Mouse (Mus musculus): ENCODE results near the gene Runx2. TPM values are rescaled to one million over a fixed set of nuclear protein-coding genes. Genes with fewer than 3 reads are reported as not detected.

The Runx2 gene
- polyA plus RNA-seq, 1 experiment from 2014 or later: 0.74 TPM

GRCm38 (mm10) chr17:44540699-44541098 lies 273.9 kb downstream of the Runx2 start:
- no peaks in the 10 kb centered on the region for H3K4me1 ChIP-seq
- WGBS (ENCODE audit: insufficient replicate concordance): 32% methylated on average over 5 of the region's 5 CpGs
- no peaks in the 10 kb centered on the region for H3K36me3 ChIP-seq
- H3K4me2 ChIP-seq: no peak overlapping the region
- ATAC-seq: no peak
- H3K27ac ChIP-seq: no peak overlapping the region
- no peak overlapping the region for H3K9ac ChIP-seq
- H3K27me3 ChIP-seq (replicated peaks): no peaks in the 10 kb centered on the region
- H3K9me3 ChIP-seq (replicated peaks): no peaks in the 10 kb centered on the region
- H3K4me3 ChIP-seq: no peak overlapping the region

- Histone ChIP-seq H3K9me3 (replicated peaks) (no peaks in the 10 kb centered on the region), H3K9ac (no peak overlapping the region), H3K4me2 (no peak overlapping the region), H3K27ac (no peak overlapping the region), H3K27me3 (replicated peaks) (no peaks in the 10 kb centered on the region), H3K4me3 (no peak overlapping the region), H3K4me1 (no peaks in the 10 kb centered on the region), H3K36me3 (no peaks in the 10 kb centered on the region)
- WGBS (ENCODE audit: insufficient replicate concordance): 64% methylated on average over 11 of the region's 11 CpGs
- no peak for ATAC-seq
Measured at GRCm38 (mm10) chr17:44538921-44539320, 275.7 kb downstream of the Runx2 start.

GRCm38 (mm10) chr17:44530000-44530399 lies 284.6 kb downstream of the Runx2 start:
- no peak for ATAC-seq

GRCm38 (mm10) chr17:44528617-44529016 lies 286.0 kb downstream of the Runx2 start:
- no peaks in the 10 kb centered on the region for H3K9me3 ChIP-seq (replicated peaks)
- no peak overlapping the region for H3K9ac ChIP-seq
- ATAC-seq: no peak
- no peak overlapping the region for H3K4me3 ChIP-seq
- H3K27ac ChIP-seq: no peak overlapping the region
- no peaks in the 10 kb centered on the region for H3K27me3 ChIP-seq (replicated peaks)
- H3K36me3 ChIP-seq: no peaks in the 10 kb centered on the region
- H3K4me2 ChIP-seq: no peak overlapping the region
- whole genome bisulfite sequencing (ENCODE audit: insufficient replicate concordance): 47% methylated on average over 4 of the region's 4 CpGs
- H3K4me1 ChIP-seq: no peaks in the 10 kb centered on the region

More at GRCm38 (mm10) chr17:44530000-44530399, 284.6 kb downstream of the Runx2 start:
- Histone ChIP-seq H3K4me1 (no peaks in the 10 kb centered on the region), H3K4me3 (no peak overlapping the region), H3K4me2 (no peak overlapping the region), H3K9ac (no peak overlapping the region), H3K27ac (no peak overlapping the region), H3K36me3 (no peaks in the 10 kb centered on the region), H3K9me3 (replicated peaks) (no peaks in the 10 kb centered on the region), H3K27me3 (replicated peaks) (no peaks in the 10 kb centered on the region)
- WGBS (ENCODE audit: insufficient replicate concordance): 54% methylated on average over 6 of the region's 6 CpGs

GRCm38 (mm10) chr17:44524146-44524545 lies 290.5 kb downstream of the Runx2 start:
- no peaks in the 10 kb centered on the region for H3K27me3 ChIP-seq (replicated peaks)
- H3K36me3 ChIP-seq: no peaks in the 10 kb centered on the region
- no peak for ATAC-seq
- no peak overlapping the region for H3K27ac ChIP-seq
- H3K9me3 ChIP-seq (replicated peaks): no peaks in the 10 kb centered on the region
- no peak overlapping the region for H3K4me2 ChIP-seq
- no peak overlapping the region for H3K9ac ChIP-seq
- WGBS (ENCODE audit: insufficient replicate concordance): 56% methylated on average over 1 of the region's 1 CpGs
- no peak overlapping the region for H3K4me3 ChIP-seq
- no peaks in the 10 kb centered on the region for H3K4me1 ChIP-seq

- no peak for ATAC-seq
- no peaks in the 10 kb centered on the region for H3K4me1 ChIP-seq
- H3K4me2 ChIP-seq: no peak overlapping the region
- no peak overlapping the region for H3K9ac ChIP-seq
- H3K4me3 ChIP-seq: no peak overlapping the region
- H3K27ac ChIP-seq: no peak overlapping the region
- 65% methylated on average over 5 of the region's 5 CpGs for WGBS (ENCODE audit: insufficient replicate concordance)
- no peaks in the 10 kb centered on the region for H3K36me3 ChIP-seq
- H3K9me3 ChIP-seq (replicated peaks): no peaks in the 10 kb centered on the region
- no peaks in the 10 kb centered on the region for H3K27me3 ChIP-seq (replicated peaks)
Measured at GRCm38 (mm10) chr17:44522906-44523305, 291.7 kb downstream of the Runx2 start.

GRCm38 (mm10) chr17:44520122-44521075 lies 294.2 kb downstream of the Runx2 start:
- Histone ChIP-seq H3K27me3 (replicated peaks) (no peaks in the 10 kb centered on the region), H3K4me2 (no peak overlapping the region), H3K4me1 (no peaks in the 10 kb centered on the region), H3K9me3 (replicated peaks) (no peaks in the 10 kb centered on the region), H3K36me3 (no peaks in the 10 kb centered on the region), H3K4me3 (no peak overlapping the region), H3K9ac (no peak overlapping the region), H3K27ac (no peak overlapping the region)
- whole genome bisulfite sequencing (ENCODE audit: insufficient replicate concordance): 69% methylated on average over 11 of the region's 11 CpGs
- no peak for ATAC-seq

GRCm38 (mm10) chr17:44519356-44519755 lies 295.2 kb downstream of the Runx2 start:
- Histone ChIP-seq H3K4me1 (no peaks in the 10 kb centered on the region), H3K9ac (no peak overlapping the region), H3K27ac (no peak overlapping the region), H3K4me2 (no peak overlapping the region), H3K9me3 (replicated peaks) (no peaks in the 10 kb centered on the region), H3K27me3 (replicated peaks) (no peaks in the 10 kb centered on the region), H3K4me3 (no peak overlapping the region), H3K36me3 (no peaks in the 10 kb centered on the region)
- 56% methylated on average over 3 of the region's 3 CpGs for WGBS (ENCODE audit: insufficient replicate concordance)
- no peak for ATAC-seq

- H3K4me3 ChIP-seq: no peak overlapping the region
- no peaks in the 10 kb centered on the region for H3K9me3 ChIP-seq (replicated peaks)
- no peak for ATAC-seq
- H3K9ac ChIP-seq: no peak overlapping the region
- H3K27me3 ChIP-seq (replicated peaks): no peaks in the 10 kb centered on the region
- H3K27ac ChIP-seq: no peak overlapping the region
- H3K4me1 ChIP-seq: no peaks in the 10 kb centered on the region
- no peaks in the 10 kb centered on the region for H3K36me3 ChIP-seq
- no peak overlapping the region for H3K4me2 ChIP-seq
- WGBS (ENCODE audit: insufficient replicate concordance): 73% methylated on average over 6 of the region's 6 CpGs
Measured at GRCm38 (mm10) chr17:44518156-44518555, 296.4 kb downstream of the Runx2 start.

GRCm38 (mm10) chr17:44508198-44508715 lies 306.3 kb downstream of the Runx2 start:
- Histone ChIP-seq H3K9me3 (replicated peaks) (no peaks in the 10 kb centered on the region), H3K9ac (no peak overlapping the region), H3K4me1 (no peaks in the 10 kb centered on the region), H3K27me3 (replicated peaks) (no peaks in the 10 kb centered on the region), H3K4me2 (no peak overlapping the region), H3K36me3 (no peaks in the 10 kb centered on the region), H3K4me3 (no peak overlapping the region), H3K27ac (no peak overlapping the region)
- WGBS (ENCODE audit: insufficient replicate concordance): 54% methylated on average over 7 of the region's 7 CpGs
- ATAC-seq: no peak

- 86% methylated on average over 3 of the region's 3 CpGs for WGBS (ENCODE audit: insufficient replicate concordance)
- Histone ChIP-seq H3K4me1 (no peaks in the 10 kb centered on the region), H3K27me3 (replicated peaks) (no peaks in the 10 kb centered on the region), H3K9ac (no peak overlapping the region), H3K27ac (no peak overlapping the region), H3K36me3 (no peaks in the 10 kb centered on the region), H3K9me3 (replicated peaks) (no peaks in the 10 kb centered on the region), H3K4me3 (no peak overlapping the region), H3K4me2 (no peak overlapping the region)
- ATAC-seq: no peak
Measured at GRCm38 (mm10) chr17:44507741-44508140, 306.9 kb downstream of the Runx2 start.

GRCm38 (mm10) chr17:44506524-44506923 lies 308.1 kb downstream of the Runx2 start:
- Histone ChIP-seq H3K36me3 (no peaks in the 10 kb centered on the region), H3K9ac (no peak overlapping the region), H3K4me2 (no peak overlapping the region), H3K4me3 (no peak overlapping the region), H3K27me3 (replicated peaks) (no peaks in the 10 kb centered on the region), H3K4me1 (no peaks in the 10 kb centered on the region), H3K27ac (no peak overlapping the region), H3K9me3 (replicated peaks) (no peaks in the 10 kb centered on the region)
- WGBS (ENCODE audit: insufficient replicate concordance): 60% methylated on average over 3 of the region's 3 CpGs
- no peak for ATAC-seq
